ENCODE assay signal across 14 mouse cellular contexts in the genomic region with DNA sequence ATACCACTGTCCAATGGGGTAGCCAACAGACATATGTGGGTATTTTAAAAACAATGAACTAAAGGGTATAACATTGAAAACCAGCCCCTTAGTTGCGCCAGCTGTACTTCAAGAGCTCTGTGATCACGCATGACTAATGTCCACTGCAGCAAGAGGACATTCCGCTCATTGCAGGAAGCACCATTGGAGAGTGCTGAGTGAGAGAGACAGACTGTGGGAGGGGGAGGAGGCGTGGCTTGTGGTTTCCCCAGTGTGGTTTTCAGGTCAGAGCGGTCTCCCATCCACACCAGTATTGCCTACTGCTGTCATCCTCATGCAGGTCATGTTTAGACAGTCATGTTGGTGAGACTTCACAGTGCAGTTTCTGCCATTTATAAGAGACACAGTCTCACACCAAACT. TPM values are rescaled to one million over a fixed set of nuclear protein-coding genes. Genes with fewer than 3 reads are reported as not detected.
DNase-seq lines count a peak whose midpoint lies in the region; ATAC-seq and TF ChIP-seq lines count a peak whose summit lies in the region.
"Had no signal": no experiment of that assay in that cellular context is flagged by ENCODE, and none has a peak within 500 bp of the region (broad histone marks: within the 10 kb centered on the region; RNA-seq: fewer than 3 reads in every experiment).

No protein-coding gene starts in this region.

- H3K4me1 ChIP-seq in heart, postnatal 0 days (ENCODE audit: control insufficient read depth, insufficient read depth): 0 out of 2 replicates have a peak, but pooled peaks cover 3% of the 10 kb centered on the region
- H3K4me1 ChIP-seq in lung, postnatal 0 days (ENCODE audit: insufficient read depth, low read depth, low read length): no peaks in the 10 kb centered on the region
- H3K4me1 ChIP-seq: forebrain, embryonic 15.5 days; hindbrain, embryonic 15.5 days; liver, embryonic 12.5 days had no signal

- TF ChIP-seq EP300 in heart, postnatal 0 days (IDR thresholded peaks at IDR 0.05; ENCODE audit: low read depth): no peak
- TF ChIP-seq EP300 in lung, postnatal 0 days (IDR thresholded peaks at IDR 0.05): no peak

- no peak overlapping the region for H3K27ac ChIP-seq in heart, postnatal 0 days (ENCODE audit: low read depth)
- no peak overlapping the region for H3K27ac ChIP-seq in lung, postnatal 0 days (ENCODE audit: low read length)
- H3K27ac ChIP-seq: forebrain, embryonic 15.5 days; heart, adult 2 months; hindbrain, embryonic 15.5 days; liver, embryonic 12.5 days had no signal

- no peak overlapping the region for H3K4me2 ChIP-seq in heart, postnatal 0 days (ENCODE audit: low read depth, low read length)
- no peak overlapping the region for H3K4me2 ChIP-seq in lung, postnatal 0 days (replicated peaks; ENCODE audit: low read depth, low read length)
- H3K4me2 ChIP-seq: forebrain, embryonic 15.5 days; hindbrain, embryonic 15.5 days; liver, embryonic 12.5 days had no signal

- H3K36me3 ChIP-seq in heart, postnatal 0 days (replicated peaks; ENCODE audit: control insufficient read depth, insufficient read depth, low read length): no peaks in the 10 kb centered on the region
- H3K36me3 ChIP-seq in lung, postnatal 0 days (ENCODE audit: insufficient read depth, low read length): no peaks in the 10 kb centered on the region
- H3K36me3 ChIP-seq: forebrain, embryonic 15.5 days; hindbrain, embryonic 15.5 days; liver, embryonic 12.5 days had no signal

- H3K4me3 ChIP-seq in heart, postnatal 0 days (ENCODE audit: low read depth, low read length): no peak overlapping the region
- H3K4me3 ChIP-seq in lung, postnatal 0 days (ENCODE audit: low read depth, low read length): no peak overlapping the region
- H3K4me3 ChIP-seq: forebrain, embryonic 15.5 days; heart, adult 2 months; hindbrain, embryonic 15.5 days; liver, embryonic 12.5 days had no signal

- no peak for TF ChIP-seq CTCF in heart, postnatal 0 days (IDR thresholded peaks at IDR 0.05; ENCODE audit: low read depth)
- TF ChIP-seq CTCF in lung, postnatal 0 days (IDR thresholded peaks at IDR 0.05): no peak

- intact Hi-C loops in heart, postnatal 10 days (cut with DNase I): no loop called here

- no peaks in the 10 kb centered on the region for H3K27me3 ChIP-seq in heart, postnatal 0 days (ENCODE audit: control insufficient read depth, insufficient read depth, low read length)
- no peaks in the 10 kb centered on the region for H3K27me3 ChIP-seq in lung, postnatal 0 days (replicated peaks; ENCODE audit: insufficient read depth, low read length)
- H3K27me3 ChIP-seq: forebrain, embryonic 15.5 days; hindbrain, embryonic 15.5 days; liver, embryonic 12.5 days had no signal

- peak; percentile 66; the same call in 1 of the 2 replicates for ATAC-seq in heart, postnatal 0 days (ENCODE audit: insufficient read depth, low read depth)
- ATAC-seq in common myeloid progenitor, adult 5-6 weeks (replicated peaks; ENCODE audit: low read depth, poor library complexity, severe bottlenecking): peak; percentile 45; the same call in 1 of the 2 replicates
- ATAC-seq in lung, postnatal 0 days: peak; percentile 86
- ATAC-seq: forebrain, embryonic 15.5 days; liver, embryonic 12.5 days had no signal

- no peaks in the 10 kb centered on the region for H3K9me3 ChIP-seq in heart, postnatal 0 days (replicated peaks; ENCODE audit: control insufficient read depth, low read length)
- no peaks in the 10 kb centered on the region for H3K9me3 ChIP-seq in lung, postnatal 0 days (ENCODE audit: low read length)
- H3K9me3 ChIP-seq: forebrain, embryonic 15.5 days; hindbrain, embryonic 15.5 days; liver, embryonic 12.5 days had no signal

- DNase-seq in heart, postnatal 0 days (ENCODE audit: low spot score): no peak
- no peak for DNase-seq in heart, postnatal 10 days
- DNase-seq in 3T3-L1 (ENCODE audit: low read depth, low spot score): peak; percentile 75
- peak; percentile 83 for DNase-seq in lung, postnatal 0 days (ENCODE audit: low spot score)
- DNase-seq in layer of hippocampus, postnatal 36 days: no peak
- no peak for DNase-seq in spleen, adult 12 weeks (ENCODE audit: low spot score)
- DNase-seq in spleen, postnatal 14 days (ENCODE audit: low spot score in 2 of 2): no peak
- DNase-seq: heart, adult 2 months had no signal

- 25% methylated on average over 5 of the region's 5 CpGs for WGBS in heart, postnatal 0 days
- WGBS in lung, postnatal 0 days: 18% methylated on average over 5 of the region's 5 CpGs

- H3K9ac ChIP-seq in heart, postnatal 0 days (replicated peaks; ENCODE audit: low read depth, low read length): no peak overlapping the region
- no peak overlapping the region for H3K9ac ChIP-seq in lung, postnatal 0 days (replicated peaks; ENCODE audit: low read depth)
- H3K9ac ChIP-seq: forebrain, embryonic 15.5 days; hindbrain, embryonic 15.5 days; liver, embryonic 12.5 days had no signal

RNA-seq across cellular contexts. Expression of a gene that starts 12.9 kb away (rescaled TPM):
- not detected in 2 replicates for total RNA-seq in heart, postnatal 0 days (2014; rRNA removed; ENCODE audit: low replicate concordance)
- polyA plus RNA-seq in heart, postnatal 0 days (2015; fragmentation: Nextera tagmentation; extraction: Ambion mirVana): not detected in 2 replicates
- not detected for total RNA-seq in heart, postnatal 10 days (2021)
- total RNA-seq in common myeloid progenitor, adult 5-6 weeks (2017): not detected in 2 replicates
- polyA plus RNA-seq in lung, postnatal 0 days (2015; fragmentation: Nextera tagmentation; extraction: Ambion mirVana): not detected in 2 replicates
- not detected for total RNA-seq in layer of hippocampus, postnatal 36 days (2021)
- total RNA-seq: heart, adult 2 months; left cerebral cortex, adult 18-20 months; midbrain, postnatal 0 days had no signal
- polyA plus RNA-seq: forebrain, embryonic 15.5 days; heart, adult 2 months; hindbrain, embryonic 15.5 days; liver, embryonic 12.5 days; midbrain, postnatal 0 days had no signal

RNA-seq across cellular contexts. Expression of a gene that starts 19.2 kb away (rescaled TPM):
- total RNA-seq in heart, postnatal 0 days (2014; rRNA removed; ENCODE audit: low replicate concordance): 1.1 and 3.3 TPM in 2 replicates
- polyA plus RNA-seq in heart, postnatal 0 days (2015; fragmentation: Nextera tagmentation; extraction: Ambion mirVana): 0.22 and 0.38 TPM in 2 replicates
- total RNA-seq in heart, postnatal 10 days (2021): 1 to 10 TPM; 1.6 to 1.9 TPM
- total RNA-seq in common myeloid progenitor, adult 5-6 weeks (2017): not detected in 2 replicates
- polyA plus RNA-seq in lung, postnatal 0 days (2015; fragmentation: Nextera tagmentation; extraction: Ambion mirVana): 0.98 and 1.3 TPM in 2 replicates
- 1 to 10 TPM; 2.3 to 3.3 TPM for total RNA-seq in layer of hippocampus, postnatal 36 days (2021)

Comparison
In these comparisons a context has a peak if more than half of its experiments do, and no peak if none do; other contexts are left out.
1. DNase-seq: peak in 3T3-L1 (single experiment) and lung, postnatal 0 days (single experiment); none in heart, postnatal 0 days (single experiment), heart, postnatal 10 days (0 of 2), layer of hippocampus, postnatal 36 days (0 of 2), spleen, adult 12 weeks (single experiment) and spleen, postnatal 14 days (0 of 2).
2. Peak in every context shown above with its lines, with median percentiles within 50 percentile points of each other: ATAC-seq.